Mouse (Mus musculus): ENCODE results near the gene Hopx.

The Hopx gene

GRCm38 (mm10) chr5:77132457-77133135 lies 17.7 kb upstream of the Hopx start:
- DNase-seq (ENCODE audit: low read depth) = no peak

GRCm38 (mm10) chr5:77131879-77132278 lies 17.0 kb upstream of the Hopx start:
- DNase-seq (ENCODE audit: low read depth) = no peak

- DNase-seq (ENCODE audit: low read depth) = peak; percentile 26
These were observed 15.5 kb upstream of the Hopx start for GRCm38 (mm10) chr5:77130310-77131020.

DNA sequence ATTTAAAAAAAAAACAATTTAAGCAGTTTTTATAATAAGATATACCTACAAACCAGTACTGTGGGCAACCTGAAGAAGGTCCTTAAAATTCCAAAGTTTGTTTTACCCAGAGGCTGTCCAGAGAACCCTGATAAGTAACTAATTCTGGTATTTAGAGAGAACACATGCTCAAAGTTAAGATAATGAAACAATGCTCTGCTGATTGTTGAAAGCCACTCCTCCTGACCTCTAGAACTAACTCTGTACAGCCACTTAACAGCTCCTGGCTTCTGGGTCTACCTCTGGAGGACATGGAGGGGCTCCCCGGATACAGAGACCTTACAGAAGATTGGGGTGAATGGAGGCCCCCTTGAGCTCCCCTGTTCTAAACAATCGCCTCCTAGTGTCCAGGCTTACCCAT lies 15.0 kb upstream of the Hopx start:
- no peak for DNase-seq (ENCODE audit: low read depth)

- no peak for DNase-seq (ENCODE audit: low read depth)
These were observed 13.9 kb upstream of the Hopx start for GRCm38 (mm10) chr5:77128854-77129253.

DNA sequence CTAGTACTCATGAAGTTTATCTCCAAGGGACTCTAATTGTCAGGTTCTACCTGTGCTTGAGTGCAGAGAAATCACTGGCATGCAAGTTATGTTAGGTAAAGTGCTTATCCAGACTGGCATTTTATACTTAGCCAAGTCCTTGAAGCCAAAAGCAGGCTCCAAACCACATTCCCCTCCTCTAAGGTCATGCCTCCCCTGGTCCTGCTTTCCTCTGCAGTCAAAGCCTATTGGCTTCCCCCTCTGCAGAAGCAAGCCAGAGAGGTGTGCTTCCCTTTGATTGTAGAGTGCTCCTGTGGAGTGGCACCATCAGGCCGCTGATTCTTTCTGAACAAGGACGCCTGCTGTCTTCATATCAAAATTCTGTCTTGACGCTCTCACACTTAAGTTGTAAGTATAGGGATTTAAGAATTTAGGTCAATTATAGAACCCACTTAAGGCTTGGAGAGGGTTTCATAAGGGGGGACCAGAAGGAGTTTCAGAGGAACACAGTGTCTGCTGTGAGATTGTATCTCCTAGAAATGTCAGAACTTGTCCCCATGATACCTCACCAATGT lies 11.6 kb upstream of the Hopx start:
- DNase-seq (ENCODE audit: low read depth) = no peak

- peak; percentile 65 for DNase-seq (ENCODE audit: low read depth)
These were observed 9.9 kb upstream of the Hopx start for GRCm38 (mm10) chr5:77124817-77125283.

GRCm38 (mm10) chr5:77124165-77124564 lies 9.2 kb upstream of the Hopx start:
- peak; percentile 50 for DNase-seq (ENCODE audit: low read depth)

- no peak for DNase-seq (ENCODE audit: low read depth)
These were observed 8.7 kb upstream of the Hopx start for GRCm38 (mm10) chr5:77123597-77123996.

DNA sequence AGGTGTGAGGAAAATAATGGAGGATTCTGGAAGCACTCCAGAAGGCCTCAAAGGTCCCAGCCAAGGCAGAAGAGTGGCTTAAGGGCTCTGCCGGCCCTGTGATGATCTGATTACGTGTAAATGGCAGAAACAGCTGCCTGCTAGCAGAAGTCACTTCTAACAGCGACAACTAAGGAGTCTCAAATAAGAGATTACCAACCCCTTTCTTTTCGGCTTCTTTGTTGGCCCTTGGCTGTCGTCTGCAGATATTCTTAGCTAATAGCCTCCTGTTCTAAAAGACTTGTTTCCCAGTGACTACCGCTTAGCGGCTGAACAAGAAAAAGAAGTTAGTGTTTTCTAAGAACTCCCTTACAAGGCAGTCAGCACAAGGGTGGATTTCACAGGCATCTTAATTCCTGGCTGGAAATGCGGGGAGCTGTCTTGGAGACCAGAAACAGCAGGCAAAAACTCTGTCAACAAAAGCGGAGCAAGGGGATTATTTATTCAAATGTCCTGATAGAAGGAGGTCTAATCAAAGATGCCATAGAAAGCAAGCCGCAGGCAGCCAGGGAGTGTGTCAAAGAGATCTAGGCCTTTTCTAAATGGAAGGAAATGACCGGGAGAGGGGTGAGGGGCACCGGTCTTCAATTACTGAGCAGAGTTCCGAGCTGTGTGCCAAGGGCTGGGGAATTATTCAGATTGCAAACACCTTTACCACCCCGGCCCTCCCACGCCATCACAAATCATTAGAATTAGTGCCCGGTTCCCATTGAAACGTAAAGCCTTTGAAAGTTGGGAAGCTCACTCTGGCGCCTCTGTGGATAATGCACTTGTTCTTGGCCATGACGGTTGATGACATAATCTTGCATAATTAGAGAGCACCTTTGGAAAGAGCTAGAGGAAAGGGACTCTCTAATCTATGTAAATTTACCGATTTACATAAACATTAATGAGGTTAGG lies 7.6 kb upstream of the Hopx start:
- no peak for DNase-seq (ENCODE audit: low read depth)

DNA sequence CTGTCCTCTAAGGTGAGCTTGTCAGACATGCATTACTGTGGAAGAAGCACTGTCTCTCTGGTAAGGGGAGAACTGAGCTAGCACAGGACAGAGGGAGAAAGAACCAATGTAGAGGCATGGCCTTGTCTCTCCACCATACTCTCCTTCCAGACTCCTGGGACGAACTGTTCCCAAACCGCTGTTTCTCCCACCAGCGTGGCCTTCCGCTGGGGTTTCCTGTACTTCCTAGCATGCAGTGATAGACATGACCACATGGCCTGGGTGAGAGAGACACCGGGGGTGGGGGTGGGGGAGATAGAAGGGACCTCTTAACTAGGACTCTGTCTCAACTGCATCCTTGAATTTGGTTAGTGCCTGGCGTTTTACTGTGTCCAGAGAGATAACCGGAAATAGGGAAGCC lies 5.8 kb upstream of the Hopx start:
- no peak for DNase-seq (ENCODE audit: low read depth)

GRCm38 (mm10) chr5:77119475-77120422 lies 4.8 kb upstream of the Hopx start:
- no peak for DNase-seq (ENCODE audit: low read depth)

DNA sequence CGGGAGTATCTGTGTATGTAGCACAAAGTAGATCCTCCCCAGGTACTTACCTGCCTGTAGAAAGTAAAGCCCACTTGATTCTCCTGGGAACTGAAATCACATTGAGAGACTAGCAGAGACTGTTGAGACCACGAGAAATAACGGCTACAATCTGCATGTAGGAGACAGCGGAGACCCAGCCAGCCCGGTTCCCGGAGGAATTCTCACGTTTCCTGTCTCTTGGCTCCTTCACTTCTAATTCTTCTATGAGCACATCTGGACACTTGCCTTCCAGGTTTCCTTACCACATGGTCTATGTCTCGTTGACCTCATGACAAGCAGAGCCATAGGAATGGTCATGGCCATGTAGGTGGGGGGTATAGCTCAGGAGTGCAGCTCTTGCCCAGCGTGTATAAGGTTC lies 811 bp upstream of the Hopx start:
- no peak for DNase-seq (ENCODE audit: low read depth)

- no peak for DNase-seq (ENCODE audit: low read depth)
These were observed 1.1 kb downstream of the Hopx start for GRCm38 (mm10) chr5:77113773-77114172.

DNA sequence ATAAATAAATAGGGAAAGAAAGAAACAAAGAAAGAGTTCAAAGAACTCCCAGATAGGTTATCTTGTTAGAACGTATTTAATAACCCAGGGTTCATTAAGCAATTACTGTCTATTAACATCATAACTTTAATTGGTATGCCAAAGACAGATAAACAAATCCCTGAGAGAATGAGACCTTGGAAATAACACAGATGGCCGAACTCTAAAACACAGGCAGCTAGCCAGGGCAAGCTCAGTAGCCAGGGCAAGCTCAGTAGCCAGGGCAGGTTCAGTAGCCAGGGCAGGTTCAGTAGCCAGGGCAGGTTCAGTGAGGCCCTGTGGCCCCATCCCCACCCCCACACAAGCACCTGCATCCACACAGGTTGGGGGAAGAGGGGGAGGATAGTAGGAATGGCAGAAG lies 2.9 kb downstream of the Hopx start:
- no peak for DNase-seq (ENCODE audit: low read depth)

GRCm38 (mm10) chr5:77109814-77110213 lies 5.1 kb downstream of the Hopx start:
- DNase-seq (ENCODE audit: low read depth) = no peak

GRCm38 (mm10) chr5:77108806-77109205 lies 6.1 kb downstream of the Hopx start:
- DNase-seq (ENCODE audit: low read depth) = no peak

GRCm38 (mm10) chr5:77107146-77107822 lies 7.6 kb downstream of the Hopx start:
- DNase-seq (ENCODE audit: low read depth) = no peak

GRCm38 (mm10) chr5:77102522-77103365 lies 12.2 kb downstream of the Hopx start:
- no peak for DNase-seq (ENCODE audit: low read depth)

GRCm38 (mm10) chr5:77100691-77101090 lies 14.2 kb downstream of the Hopx start:
- DNase-seq (ENCODE audit: low read depth) = no peak

Measured in naive thymus-derived CD4-positive, alpha-beta T cell, adult 2 months (primary cell).